Comparison of ENCODE assay signal across 14 mouse cellular contexts in genomic region chr4:101715302-101715701, GRCm38 (mm10). TPM values are rescaled to one million over a fixed set of nuclear protein-coding genes. Genes with fewer than 3 reads are reported as not detected.
"Had no signal": no experiment of that assay in that cellular context is flagged by ENCODE, and none has a peak within 500 bp of the region (broad histone marks: within the 10 kb centered on the region; RNA-seq: fewer than 3 reads in every experiment).

No protein-coding gene starts in this region.

- DNase-seq: gastrocnemius, postnatal 14 days; gastrocnemius, postnatal 36 days; heart, adult 11 months; heart, adult 2 months; heart, postnatal 14 days; heart, postnatal 36 days; kidney, adult 11 months; kidney, adult 2 months; kidney, adult 9 months; kidney, postnatal 14 days; kidney, postnatal 36 days; liver; liver, embryonic 13.5 days had no signal

RNA-seq across cellular contexts. Expression of gene Lepr, which starts 1.9 kb away (rescaled TPM):
- total RNA-seq: hematopoietic stem cell, adult 5-6 weeks had no signal
